ENCODE assay signal across 8 mouse cellular contexts in the genomic region with DNA sequence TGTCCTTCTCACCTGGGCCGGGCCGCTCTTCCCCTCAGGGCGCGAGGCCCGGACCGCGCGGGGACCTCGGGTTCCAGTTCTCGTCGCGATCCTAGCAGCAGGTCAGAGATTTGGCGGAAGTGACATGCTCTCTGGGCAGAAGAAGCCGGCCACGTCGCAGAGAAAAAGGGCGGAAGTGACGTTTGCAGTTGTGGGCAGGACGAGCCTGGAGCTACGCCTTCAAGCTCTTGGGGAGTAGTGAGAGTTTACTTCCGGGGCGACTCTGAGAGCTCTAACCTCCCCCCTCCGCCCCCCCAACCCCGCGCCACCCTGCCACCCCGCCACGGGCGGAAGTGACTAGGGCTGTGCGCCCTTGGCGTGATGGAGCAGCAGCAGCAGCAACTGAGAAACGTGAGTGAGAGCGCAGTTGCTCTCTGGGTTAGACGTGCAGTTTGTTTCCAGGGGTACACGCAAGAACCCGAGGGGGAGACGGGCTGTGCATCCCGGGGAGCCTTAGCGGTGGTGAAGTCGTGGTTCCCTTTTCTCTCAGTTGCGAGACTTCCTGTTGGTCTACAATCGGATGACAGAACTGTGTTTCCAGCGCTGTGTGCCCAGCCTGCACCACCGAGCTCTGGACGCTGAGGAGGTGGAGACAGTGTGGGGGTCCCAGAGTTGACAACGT. TPM values are rescaled to one million over a fixed set of nuclear protein-coding genes. Genes with fewer than 3 reads are reported as not detected.
DNase-seq lines count a peak whose midpoint lies in the region; ATAC-seq lines count a peak whose summit lies in the region.

Gene Arfip2, minus strand, starts transcription at position 184 of the 661 bp plus-strand sequence.
Gene Gm45799, plus strand, starts transcription at position 320 of the 661 bp plus-strand sequence.

- DNase-seq in Muller cell, postnatal 12 days (ENCODE audit: inconsistent ontology term), result peak; percentile 95
- peak; percentile 99 for DNase-seq in cerebellum, adult 9-11 months
- DNase-seq in frontal cortex, adult 2 months (ENCODE audit: extremely low spot score in 1 of 2, low spot score in 1 of 2), result peak; percentile 98 to 99
- peak; percentile 98 for DNase-seq in hindbrain, embryonic 11.5 days (ENCODE audit: low spot score)
- DNase-seq in layer of hippocampus, postnatal 10 days (ENCODE audit: low spot score in 2 of 2), result peak; percentile 95 to 96
- peak; percentile 99 for DNase-seq in lung, postnatal 10 days
- DNase-seq in ovary, postnatal 36 days (ENCODE audit: low spot score), result peak; percentile 93
- peak; percentile 96 for DNase-seq in thymus, postnatal 25 days

- H3K27me3 ChIP-seq in hindbrain, embryonic 11.5 days (ENCODE audit: control insufficient read depth, insufficient read depth, low read length), result no peaks in the 10 kb centered on the region

- ATAC-seq in hindbrain, embryonic 11.5 days (ENCODE audit: low FRiP score), result peak; percentile 97

- under 1% methylated on average over 44 of the region's 45 CpGs for WGBS in hindbrain, embryonic 11.5 days

- H3K9me3 ChIP-seq in hindbrain, embryonic 11.5 days (ENCODE audit: control insufficient read depth, low read length), result no peaks in the 10 kb centered on the region

- H3K4me2 ChIP-seq in hindbrain, embryonic 11.5 days (replicated peaks; ENCODE audit: low read depth, low read length), result peak within 1 kb of the TSS; percentile 95

- 0 out of 2 replicates have a peak, but pooled peaks cover 5% of the 10 kb centered on the region for H3K4me1 ChIP-seq in hindbrain, embryonic 11.5 days (replicated peaks; ENCODE audit: control insufficient read depth, insufficient read depth, low read length)

- no peaks in the 10 kb centered on the region for H3K36me3 ChIP-seq in hindbrain, embryonic 11.5 days (ENCODE audit: control insufficient read depth, insufficient read depth, low read length)

- peak within 1 kb of the TSS; percentile 76 for H3K4me3 ChIP-seq in hindbrain, embryonic 11.5 days (ENCODE audit: low read depth, low read length)

- H3K27ac ChIP-seq in hindbrain, embryonic 11.5 days (ENCODE audit: low read depth, low read length), result peak within 1 kb of the TSS; percentile 76

- peak within 1 kb of the TSS; percentile 82 for H3K9ac ChIP-seq in hindbrain, embryonic 11.5 days (ENCODE audit: low read depth, low read length)

RNA-seq across cellular contexts. Expression of gene Arfip2, which starts in this region (rescaled TPM):
- 107 and 127 TPM in 2 replicates for polyA plus RNA-seq in frontal cortex, adult 2 months (2012; rRNA removed)
- polyA plus RNA-seq in hindbrain, embryonic 11.5 days (2014; fragmentation: Nextera tagmentation; extraction: Ambion mirVana), result 69.7 and 73.2 TPM in 2 replicates
- total RNA-seq in layer of hippocampus, postnatal 10 days (2021), result 10 to 100 TPM; 85.7 to 91.8 TPM

RNA-seq across cellular contexts. Expression of gene Gm45799, which starts in this region (rescaled TPM):
- polyA plus RNA-seq in frontal cortex, adult 2 months (2012; rRNA removed), result 50.7 and 53.2 TPM in 2 replicates
- 10.2 and 10.8 TPM in 2 replicates for polyA plus RNA-seq in hindbrain, embryonic 11.5 days (2014; fragmentation: Nextera tagmentation; extraction: Ambion mirVana)
- total RNA-seq in layer of hippocampus, postnatal 10 days (2021), result 10 to 100 TPM in 1 of 2 experiments, 1 to 10 TPM in 1; 9.6 to 12.7 TPM

Comparison
In these comparisons a context has a peak if more than half of its experiments do, and no peak if none do; other contexts are left out.
1. Peak in every context shown above with its lines: DNase-seq, ATAC-seq, H3K4me3 ChIP-seq and H3K27ac ChIP-seq.